Mouse (Mus musculus): ENCODE data around the gene Rpl23a. TPM values are rescaled to one million over a fixed set of nuclear protein-coding genes. Genes with fewer than 3 reads are reported as not detected.

Rpl23a gene
- 166 and 182 TPM in 2 replicates for polyA plus RNA-seq (2012; rRNA removed)

GRCm38 (mm10) chr11:78182961-78183844 is at the start of gene Rpl23a:
Gene Rpl23a (minus strand): TSS chr11:78183584.

GRCm38 (mm10) chr11:78193113-78193512 is 9.7 kb upstream of the Rpl23a start, which contains the start of gene Proca1:
Gene Proca1 (plus strand): TSS chr11:78193392.

GRCm38 (mm10) chr11:78188331-78189233 is 5.2 kb upstream of the Rpl23a start, which contains the start of gene Rab34:
Gene Rab34 (plus strand): TSS chr11:78188430.

GRCm38 (mm10) chr11:78176402-78176862 is 7.0 kb downstream of the Rpl23a start, which contains the start of the genes Nek8 and Tlcd1:
Gene Nek8 (minus strand): TSS chr11:78176675.
Gene Tlcd1 (plus strand): TSS chr11:78176711.

GRCm38 (mm10) chr11:78164924-78165760 is 18.2 kb downstream of the Rpl23a start, which contains the start of gene Traf4:
Gene Traf4 (minus strand): TSS chr11:78165589.

Other genes starting within 250 kb of the Rpl23a start
- gene Phf12, start 200.8 kb downstream of the Rpl23a start, polyA plus RNA-seq (2012; rRNA removed): 54.3 and 67.9 TPM in 2 replicates
- 19.7 TPM in 2 replicates for gene Dhrs13, start 151.3 kb downstream of the Rpl23a start, polyA plus RNA-seq (2012; rRNA removed)
- gene Flot2, start 145.7 kb downstream of the Rpl23a start, polyA plus RNA-seq (2012; rRNA removed): 130 and 137 TPM in 2 replicates
- gene Eral1, start 103.2 kb downstream of the Rpl23a start, polyA plus RNA-seq (2012; rRNA removed): 38.3 and 49.4 TPM in 2 replicates
- 30.4 and 47.6 TPM in 2 replicates for gene Fam222b, start 88.9 kb downstream of the Rpl23a start, polyA plus RNA-seq (2012; rRNA removed)
- gene Traf4, start 18.0 kb downstream of the Rpl23a start, polyA plus RNA-seq (2012; rRNA removed): 122 and 141 TPM in 2 replicates
- gene Nek8, start 6.9 kb downstream of the Rpl23a start, polyA plus RNA-seq (2012; rRNA removed): 34.2 and 34.3 TPM in 2 replicates
- gene Tlcd1, start 6.9 kb downstream of the Rpl23a start, polyA plus RNA-seq (2012; rRNA removed): 100 and 122 TPM in 2 replicates
- 162 and 227 TPM in 2 replicates for gene Rab34, start 4.8 kb upstream of the Rpl23a start, polyA plus RNA-seq (2012; rRNA removed)
- gene Proca1, start 9.8 kb upstream of the Rpl23a start, polyA plus RNA-seq (2012; rRNA removed): 0.90 and 1.1 TPM in 2 replicates
- 160 and 201 TPM in 2 replicates for gene Sdf2, start 62.2 kb upstream of the Rpl23a start, polyA plus RNA-seq (2012; rRNA removed)
- 17.8 and 25.3 TPM in 2 replicates for gene Supt6, start 62.4 kb upstream of the Rpl23a start, polyA plus RNA-seq (2012; rRNA removed)
- gene 2610507B11Rik, start 78.2 kb upstream of the Rpl23a start, polyA plus RNA-seq (2012; rRNA removed): 88.4 and 89.1 TPM in 2 replicates
- gene BC030499, start 107.3 kb upstream of the Rpl23a start, polyA plus RNA-seq (2012; rRNA removed): 0.15 and 0.23 TPM in 2 replicates
- gene Spag5, start 117.9 kb upstream of the Rpl23a start, polyA plus RNA-seq (2012; rRNA removed): 11.1 and 11.4 TPM in 2 replicates
- 67.1 and 68.0 TPM in 2 replicates for gene Aldoc, start 139.4 kb upstream of the Rpl23a start, polyA plus RNA-seq (2012; rRNA removed)
- 107 and 137 TPM in 2 replicates for gene Pigs, start 144.8 kb upstream of the Rpl23a start, polyA plus RNA-seq (2012; rRNA removed)
- gene Unc119, start 159.9 kb upstream of the Rpl23a start, polyA plus RNA-seq (2012; rRNA removed): 97.4 and 148 TPM in 2 replicates
- gene Foxn1, start 203.0 kb upstream of the Rpl23a start, polyA plus RNA-seq (2012; rRNA removed): not detected in 2 replicates
- gene Slc13a2, start 238.6 kb upstream of the Rpl23a start, polyA plus RNA-seq (2012; rRNA removed): 1.8 TPM in 2 replicates